Mouse (Mus musculus) hindbrain, embryonic 13.5 days (tissue): Measurements from ENCODE around the gene Gsap. TPM values are rescaled to one million over a fixed set of nuclear protein-coding genes. Genes with fewer than 3 reads are reported as not detected.
A peak's percentile ranks its signal among the peaks of the same experiment; 100 is the strongest.
"Not testable (repeated sequence)": the region's sequence is repeated elsewhere in the genome, so short reads cannot be mapped to it uniquely, and the experiment has no call there.

Experiments
- ATAC-seq: fragments of 200-750 bp; cut with Nextera tagmentation; 2 replicates; pipeline ENCODE4 v1.8.0; 2017; ENCODE audit warnings: moderate TSS enrichment; ENCODE audit not compliant: low FRiP score
- H3K27ac ChIP-seq: fragments of 300-500 bp; sonication (generic); 2 replicates; pipeline ENCODE4 v1.5.1; 2015; ENCODE audit warnings: inconsistent platforms, mild to moderate bottlenecking, moderate library complexity
- H3K27me3 ChIP-seq: fragments of 300-500 bp; sonication (generic); 2 replicates; pipeline ENCODE4 v1.6.1; 2015; ENCODE audit warnings: mild to moderate bottlenecking, inconsistent platforms
- H3K36me3 ChIP-seq: fragments of 300-500 bp; sonication (generic); 2 replicates; pipeline ENCODE4 v1.6.1; 2015; ENCODE audit warnings: mild to moderate bottlenecking, inconsistent platforms
- H3K4me1 ChIP-seq: fragments of 300-500 bp; sonication (generic); replicated peaks from 2 replicates; pipeline ENCODE4 v1.6.1; 2015; ENCODE audit warnings: inconsistent platforms
- H3K4me2 ChIP-seq: fragments of 300-500 bp; sonication (generic); 2 replicates; pipeline ENCODE4 v1.6.1; 2015; ENCODE audit warnings: inconsistent platforms, mild to moderate bottlenecking, moderate library complexity
- H3K4me3 ChIP-seq: fragments of 300-500 bp; sonication (generic); 2 replicates; pipeline ENCODE4 v1.5.1; 2015; ENCODE audit warnings: mild to moderate bottlenecking, inconsistent platforms
- H3K9ac ChIP-seq: fragments of 300-500 bp; sonication (generic); 2 replicates; pipeline ENCODE4 v1.6.1; 2015; ENCODE audit warnings: mild to moderate bottlenecking, inconsistent platforms
- H3K9me3 ChIP-seq: fragments of 300-500 bp; sonication (generic); 2 replicates; pipeline ENCODE4 v1.6.1; 2016; ENCODE audit warnings: inconsistent platforms
- WGBS: fragments of 180-500 bp; shearing (Covaris S2); methylation state at CpG from one replicate; pipeline ENCODE4 v1.1.7; 2015; 5-methylcytosine and 5-hydroxymethylcytosine counted together
- polyA plus RNA-seq: library from polyadenylated mRNA; unstranded; fragments of >200 nt; fragmentation: Nextera tagmentation; extraction: Ambion mirVana; gene quantifications from 2 replicates; pipeline ENCODE4 v1.2.1, GENCODE M21; 2015

Gene Gsap
- polyA plus RNA-seq, 1 experiment from 2014 or later = 9.9 TPM

DNA sequence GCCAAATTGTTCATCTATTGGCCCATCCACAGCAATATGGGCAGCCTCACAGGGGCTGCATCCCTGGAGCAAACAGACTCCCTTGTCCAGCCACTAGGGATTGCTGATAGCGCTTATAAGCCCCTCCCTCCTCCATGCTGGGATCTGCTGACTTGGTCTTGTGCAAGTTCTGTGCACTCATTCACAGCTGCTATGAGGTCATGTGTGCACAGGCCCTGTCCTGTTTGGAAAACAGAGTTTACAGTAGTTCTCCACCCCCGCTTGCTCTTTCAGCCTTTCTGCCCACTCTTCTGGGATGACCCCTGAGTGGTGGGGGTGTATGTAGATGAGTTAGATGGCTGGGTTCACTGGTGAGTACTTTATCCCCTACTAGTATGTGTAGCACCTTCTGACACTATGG lies 81.0 kb downstream of the Gsap start:
- Histone ChIP-seq H3K27ac (no peak overlapping the region), H3K9ac (no peak overlapping the region), H3K9me3 (no peaks in the 10 kb centered on the region), H3K4me2 (no peak overlapping the region), H3K4me1 (peaks cover 26% of the 10 kb centered on the region), H3K27me3 (no peaks in the 10 kb centered on the region), H3K36me3 (no peaks in the 10 kb centered on the region), H3K4me3 (no peak overlapping the region)
- WGBS = 78% methylated on average over 2 of the region's 2 CpGs
- ATAC-seq = no peak

DNA sequence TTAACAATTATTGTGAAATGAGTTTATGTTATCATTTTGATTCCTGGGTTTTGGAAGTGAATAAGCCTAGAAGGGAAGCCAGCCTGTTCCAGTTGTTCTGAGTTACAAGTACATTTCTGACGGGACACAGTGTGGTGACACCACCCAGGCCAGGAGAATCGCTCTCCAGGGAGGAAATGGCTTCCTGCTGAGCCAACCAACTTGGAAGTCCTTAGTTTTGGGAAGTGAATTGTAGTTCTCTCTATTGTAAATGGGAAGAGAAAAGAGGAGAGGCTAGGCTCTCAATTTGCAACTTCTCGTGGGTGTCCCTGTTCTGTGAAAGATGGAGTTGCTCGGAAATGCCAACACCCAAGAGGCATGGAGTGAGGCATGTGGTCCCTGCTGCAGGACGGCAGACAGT lies 83.4 kb downstream of the Gsap start:
- no peak overlapping the region for H3K27ac ChIP-seq
- ATAC-seq = no peak
- no peak overlapping the region for H3K4me2 ChIP-seq
- H3K9me3 ChIP-seq = no peaks in the 10 kb centered on the region
- H3K36me3 ChIP-seq = no peaks in the 10 kb centered on the region
- no peak overlapping the region for H3K9ac ChIP-seq
- WGBS = 76% methylated on average over 5 of the region's 5 CpGs
- H3K4me3 ChIP-seq = no peak overlapping the region
- no peaks in the 10 kb centered on the region for H3K27me3 ChIP-seq
- H3K4me1 ChIP-seq = peaks cover 20% of the 10 kb centered on the region

DNA sequence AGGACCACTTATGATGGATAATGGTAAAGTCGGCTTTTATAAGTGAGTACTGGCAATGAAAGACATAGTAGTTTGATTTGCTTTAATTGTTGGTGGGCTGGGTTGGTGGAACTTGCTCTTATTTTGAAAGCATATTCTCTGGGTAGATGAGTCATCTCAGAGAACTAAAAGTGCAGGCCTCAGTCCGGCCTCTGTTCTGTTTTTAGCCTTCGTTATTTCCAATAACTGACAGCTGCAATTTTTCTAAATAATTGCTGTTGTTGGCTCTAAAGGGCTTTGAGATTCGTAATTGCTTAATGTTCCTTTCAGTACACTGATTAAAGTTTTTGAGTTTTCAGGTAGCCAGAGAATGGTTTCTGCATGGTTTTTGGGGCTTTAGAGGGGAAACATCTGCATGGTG lies 84.7 kb downstream of the Gsap start:
- Histone ChIP-seq H3K36me3 (no peaks in the 10 kb centered on the region), H3K4me3 (no peak overlapping the region), H3K27ac (no peak overlapping the region), H3K9ac (no peak overlapping the region), H3K9me3 (no peaks in the 10 kb centered on the region), H3K4me1 (peaks cover 21% of the 10 kb centered on the region), H3K27me3 (no peaks in the 10 kb centered on the region), H3K4me2 (no peak overlapping the region)
- no peak for ATAC-seq
- 84% methylated on average over 4 of the region's 4 CpGs for WGBS

DNA sequence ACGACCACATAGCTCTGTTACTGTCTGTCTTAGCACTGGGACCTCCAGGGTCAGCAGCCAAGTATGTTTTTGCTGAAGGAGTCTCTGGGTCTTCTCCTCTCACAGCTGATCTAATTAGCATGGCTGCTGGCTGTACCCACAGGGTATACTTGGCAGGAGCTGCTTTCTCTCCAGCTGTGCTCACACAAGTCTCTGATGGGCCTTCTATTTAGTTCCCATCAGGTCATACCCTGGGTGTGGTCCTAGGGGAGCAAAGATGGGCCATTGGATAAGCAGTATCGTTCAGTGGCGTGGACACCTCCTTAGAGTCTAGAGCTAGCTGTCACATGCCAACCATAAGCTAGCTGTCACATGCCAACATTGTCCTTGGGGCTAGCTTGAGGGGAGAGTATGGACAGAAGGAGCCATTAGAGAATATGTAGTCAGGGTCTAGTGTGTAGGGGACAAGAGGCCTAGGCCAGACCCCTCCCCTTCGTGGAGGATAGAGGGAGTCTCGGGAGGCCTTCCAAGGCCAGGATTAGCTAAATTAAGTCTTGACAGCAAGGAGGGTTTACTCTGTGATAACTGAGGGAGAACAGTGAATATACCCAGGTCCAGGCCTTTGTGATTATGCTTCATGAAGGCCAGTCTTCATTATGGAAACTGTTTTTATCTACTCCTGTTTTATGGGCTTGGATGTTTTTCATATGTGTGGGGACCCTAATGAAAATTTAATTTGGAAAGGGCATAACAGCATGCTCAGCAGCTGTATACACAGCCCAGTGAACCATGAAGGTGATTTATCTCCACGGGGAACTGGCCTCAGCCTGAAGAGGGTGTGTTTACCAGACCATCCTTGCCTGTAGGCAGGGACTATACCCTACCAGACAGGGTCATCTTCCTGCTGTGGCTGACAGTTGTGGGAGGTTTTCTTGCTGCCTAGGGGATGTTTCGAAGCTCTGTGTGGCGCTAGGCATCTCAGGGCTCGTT lies 85.6 kb downstream of the Gsap start:
- Histone ChIP-seq H3K9ac (no peak overlapping the region), H3K27ac (no peak overlapping the region), H3K4me1 (peaks cover 21% of the 10 kb centered on the region), H3K27me3 (no peaks in the 10 kb centered on the region), H3K36me3 (no peaks in the 10 kb centered on the region), H3K9me3 (no peaks in the 10 kb centered on the region), H3K4me2 (no peak overlapping the region), H3K4me3 (no peak overlapping the region)
- ATAC-seq = peak; percentile 52; the same call in 1 of the 2 replicates
- WGBS = 50% methylated on average over 9 of the region's 9 CpGs

DNA sequence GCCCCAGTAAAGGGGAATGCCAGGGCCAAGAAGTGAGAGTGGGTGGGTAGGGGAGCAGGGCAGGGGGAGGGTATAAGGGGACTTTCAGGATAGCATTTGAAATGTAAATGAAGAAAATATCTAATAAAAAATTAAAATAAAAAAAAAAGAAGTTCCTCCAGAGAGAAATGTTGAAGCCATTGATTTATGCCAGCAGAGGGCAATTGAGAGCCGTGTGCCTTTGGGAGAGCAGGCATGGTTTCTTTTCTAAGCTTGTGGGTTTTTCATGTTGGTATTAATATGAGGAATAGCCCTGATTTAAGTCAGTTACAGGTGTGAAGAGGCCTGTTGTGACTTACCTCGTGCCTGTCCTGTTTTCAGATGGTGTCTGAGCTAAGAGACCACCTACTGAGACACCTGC lies 91.6 kb downstream of the Gsap start:
- not testable (repeated sequence) for H3K27ac ChIP-seq, H3K27me3 ChIP-seq, H3K4me2 ChIP-seq, ATAC-seq, H3K9me3 ChIP-seq, H3K4me3 ChIP-seq, H3K9ac ChIP-seq, H3K4me1 ChIP-seq, H3K36me3 ChIP-seq
- 42% methylated on average over 2 of the region's 2 CpGs for WGBS

DNA sequence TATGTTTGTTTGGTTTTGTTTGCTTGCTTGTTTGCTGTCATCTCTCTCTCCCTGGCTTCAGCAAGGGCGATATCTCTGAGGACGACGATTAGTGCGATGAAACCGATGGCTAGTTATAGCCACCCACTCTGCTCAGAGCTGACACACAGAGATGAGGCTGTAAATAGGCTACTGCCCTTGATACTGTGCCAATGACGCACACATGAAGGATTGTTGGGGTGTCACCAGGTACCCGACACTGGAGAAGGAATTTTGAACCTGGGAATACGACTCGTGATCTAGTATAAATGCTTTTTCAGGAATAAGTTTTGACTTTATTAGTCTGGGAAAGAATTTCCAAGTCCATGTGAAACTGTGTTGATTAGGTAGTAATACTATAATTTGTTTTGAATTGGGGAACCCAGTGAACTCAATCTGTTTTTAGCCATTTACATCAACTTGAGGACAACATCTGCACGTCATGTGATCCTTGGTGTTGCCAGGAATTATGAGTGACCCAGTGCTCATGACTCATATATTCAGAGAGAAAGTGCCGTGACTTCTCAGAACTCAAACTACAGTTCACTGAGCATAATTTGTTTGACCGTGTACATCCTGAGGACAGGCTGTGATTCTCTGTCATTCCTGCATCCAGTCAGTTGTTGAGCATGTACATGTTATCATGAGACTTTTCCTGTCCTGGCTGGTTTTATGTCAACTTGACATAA lies 97.5 kb downstream of the Gsap start:
- Histone ChIP-seq H3K4me3 (no peak overlapping the region), H3K9me3 (no peaks in the 10 kb centered on the region), H3K36me3 (no peaks in the 10 kb centered on the region), H3K4me2 (no peak overlapping the region), H3K27me3 (no peaks in the 10 kb centered on the region), H3K4me1 (no peaks in the 10 kb centered on the region), H3K9ac (no peak overlapping the region), H3K27ac (no peak overlapping the region)
- 95% methylated on average over 12 of the region's 12 CpGs for WGBS
- ATAC-seq = no peak

DNA sequence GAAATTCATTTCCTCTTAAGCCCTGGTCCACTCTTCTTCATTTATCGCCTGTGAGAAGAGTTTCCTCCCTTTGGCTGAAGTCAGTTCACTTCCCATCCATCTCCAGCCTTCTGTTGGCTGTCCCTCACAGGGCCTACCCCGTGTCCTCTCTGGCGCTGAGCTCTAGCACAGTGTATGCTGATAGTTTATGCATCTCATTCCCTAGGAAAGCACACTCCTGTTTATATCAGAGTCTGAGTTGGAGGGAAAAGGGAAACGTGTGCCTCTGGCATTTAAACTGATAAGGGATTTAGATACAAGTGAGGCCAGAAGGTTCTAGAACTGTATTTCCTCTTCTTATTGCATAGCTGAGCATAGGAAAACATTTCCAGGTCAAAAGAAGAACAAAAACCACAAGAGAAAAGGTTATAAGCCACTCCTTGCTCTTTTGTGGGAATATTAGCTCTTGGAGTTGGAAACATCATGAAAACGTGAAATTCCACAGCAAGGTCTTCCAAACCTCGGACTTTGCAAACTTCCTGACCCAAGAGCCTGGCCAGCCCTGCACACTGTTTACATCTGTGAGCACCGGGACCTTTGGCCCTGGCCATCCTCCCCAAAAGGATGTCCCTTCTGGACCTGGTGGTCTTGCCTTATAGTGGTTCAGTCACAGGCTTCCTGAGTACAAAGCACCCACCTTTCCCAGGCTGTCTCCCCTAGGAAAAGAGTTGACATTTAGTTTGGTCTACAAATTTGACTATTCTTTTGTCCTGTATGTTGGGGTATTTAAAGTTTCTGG lies 102.8 kb downstream of the Gsap start:
- no peak for ATAC-seq
- H3K36me3 ChIP-seq = no peaks in the 10 kb centered on the region
- H3K27ac ChIP-seq = no peak overlapping the region
- no peak overlapping the region for H3K9ac ChIP-seq
- no peak overlapping the region for H3K4me2 ChIP-seq
- H3K4me1 ChIP-seq = no peaks in the 10 kb centered on the region
- H3K27me3 ChIP-seq = no peaks in the 10 kb centered on the region
- H3K9me3 ChIP-seq = no peaks in the 10 kb centered on the region
- no peak overlapping the region for H3K4me3 ChIP-seq
- WGBS = 78% methylated on average over 7 of the region's 7 CpGs

DNA sequence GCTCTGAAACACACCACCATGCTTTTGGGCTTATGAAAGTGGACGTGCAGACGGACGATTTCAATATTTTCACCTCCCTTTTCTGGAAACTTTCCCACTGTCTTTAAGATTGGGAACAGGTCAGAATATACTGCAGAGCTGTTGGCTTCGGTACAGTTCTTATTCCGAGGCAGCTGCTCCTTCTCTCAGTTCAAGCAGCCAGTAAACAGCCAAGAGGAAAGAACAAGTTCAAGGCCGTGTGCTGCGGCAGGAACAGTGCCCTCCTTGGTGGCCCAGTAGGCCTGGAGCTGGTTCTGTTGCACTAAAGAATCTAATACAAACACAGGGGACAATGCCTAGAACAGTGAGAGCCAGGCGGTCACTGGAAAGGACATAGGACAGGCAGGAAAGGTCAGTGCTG lies 104.5 kb downstream of the Gsap start:
- H3K36me3 ChIP-seq = no peaks in the 10 kb centered on the region
- no peak overlapping the region for H3K4me3 ChIP-seq
- 92% methylated on average over 8 of the region's 8 CpGs for WGBS
- H3K9ac ChIP-seq = no peak overlapping the region
- no peaks in the 10 kb centered on the region for H3K27me3 ChIP-seq
- ATAC-seq = no peak
- no peaks in the 10 kb centered on the region for H3K4me1 ChIP-seq
- no peak overlapping the region for H3K27ac ChIP-seq
- H3K4me2 ChIP-seq = no peak overlapping the region
- H3K9me3 ChIP-seq = no peaks in the 10 kb centered on the region

DNA sequence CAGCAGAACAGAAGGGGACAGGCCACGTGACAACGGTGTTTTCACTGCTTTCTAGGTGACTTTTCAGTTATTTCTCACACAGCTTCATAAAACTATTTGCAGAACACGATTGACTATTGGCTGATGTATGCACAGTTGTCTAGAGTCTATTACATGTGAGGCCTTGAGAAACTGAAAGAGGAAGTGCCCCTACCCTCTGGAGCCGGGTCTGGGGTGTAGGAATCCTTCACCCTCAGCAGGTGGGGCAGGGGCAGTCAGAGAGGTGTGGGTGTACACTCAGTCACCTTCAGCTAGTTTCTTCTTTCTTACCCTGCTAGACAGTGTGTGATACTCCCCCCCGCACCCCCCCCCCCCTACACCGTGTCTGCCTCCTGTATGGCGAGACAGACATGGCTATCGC lies 109.6 kb downstream of the Gsap start:
- Histone ChIP-seq H3K4me1 (no peaks in the 10 kb centered on the region), H3K27me3 (no peaks in the 10 kb centered on the region), H3K4me2 (no peak overlapping the region), H3K9me3 (no peaks in the 10 kb centered on the region), H3K36me3 (no peaks in the 10 kb centered on the region), H3K9ac (no peak overlapping the region), H3K4me3 (no peak overlapping the region), H3K27ac (no peak overlapping the region)
- no peak for ATAC-seq
- WGBS = 82% methylated on average over 8 of the region's 8 CpGs

DNA sequence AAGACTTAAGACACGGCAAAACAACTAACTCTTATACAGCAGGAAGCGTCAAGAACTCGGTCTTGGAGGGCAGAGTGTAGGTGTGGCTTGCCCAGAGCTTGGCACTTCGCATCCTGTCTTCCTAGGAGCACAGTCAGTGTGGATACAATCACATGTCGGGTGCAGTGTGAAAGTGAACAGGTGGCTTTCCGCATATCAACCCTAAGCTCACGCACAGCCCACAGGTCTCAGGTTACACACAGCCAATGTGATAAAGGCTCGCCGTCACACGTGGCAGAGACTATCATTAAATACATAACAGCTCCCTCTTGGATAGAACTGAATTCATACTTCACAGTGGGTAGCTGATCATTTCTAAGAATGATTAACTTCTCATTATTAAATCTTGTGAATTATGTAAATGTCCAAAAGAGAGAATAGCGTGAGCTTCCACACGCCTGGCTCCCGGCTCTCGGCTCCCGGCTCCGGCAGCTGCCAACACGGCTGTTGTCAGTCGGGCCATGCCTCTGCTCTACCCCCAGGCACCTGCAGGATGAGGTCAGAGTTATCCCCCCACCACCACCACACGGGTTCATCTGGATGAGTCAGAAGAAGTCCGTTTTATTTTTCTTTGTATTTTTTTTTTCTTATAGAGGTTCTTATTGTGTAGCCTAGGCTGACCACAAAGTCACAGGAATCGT lies 113.2 kb downstream of the Gsap start:
- peak; percentile 54; the same call in 1 of the 2 replicates for ATAC-seq

DNA sequence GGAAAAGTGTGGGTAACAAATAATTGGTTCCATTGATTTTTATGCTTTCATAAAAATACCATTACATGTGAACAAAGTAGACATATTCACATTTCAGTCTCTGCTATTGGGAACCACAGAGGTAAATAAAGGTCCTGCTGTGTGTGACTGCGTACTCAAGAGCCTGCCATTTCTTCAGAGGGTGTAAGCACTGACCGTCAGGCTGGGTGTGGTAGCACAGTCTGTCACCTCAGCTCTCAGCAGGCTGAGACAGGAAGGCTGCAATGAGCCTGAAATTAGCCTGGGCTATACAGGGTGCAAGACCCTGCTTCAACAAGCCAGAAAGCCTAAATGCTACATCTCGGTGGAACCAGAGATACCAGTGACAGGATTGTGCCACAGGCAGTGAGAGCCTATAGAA lies 114.0 kb downstream of the Gsap start:
- no peaks in the 10 kb centered on the region for H3K4me1 ChIP-seq
- 93% methylated on average over 3 of the region's 3 CpGs for WGBS
- no peaks in the 10 kb centered on the region for H3K27me3 ChIP-seq
- H3K4me2 ChIP-seq = no peak overlapping the region
- no peak for ATAC-seq
- H3K36me3 ChIP-seq = no peaks in the 10 kb centered on the region
- H3K9ac ChIP-seq = no peak overlapping the region
- H3K9me3 ChIP-seq = no peaks in the 10 kb centered on the region
- H3K4me3 ChIP-seq = no peak overlapping the region
- H3K27ac ChIP-seq = no peak overlapping the region

More for the DNA sequence above, 113.2 kb downstream of the Gsap start:
- Histone ChIP-seq H3K27me3 (no peaks in the 10 kb centered on the region), H3K9ac (no peak overlapping the region), H3K4me3 (no peak overlapping the region), H3K9me3 (no peaks in the 10 kb centered on the region), H3K4me1 (no peaks in the 10 kb centered on the region), H3K27ac (no peak overlapping the region), H3K4me2 (no peak overlapping the region), H3K36me3 (no peaks in the 10 kb centered on the region)
- WGBS = 75% methylated on average over 21 of the region's 21 CpGs

DNA sequence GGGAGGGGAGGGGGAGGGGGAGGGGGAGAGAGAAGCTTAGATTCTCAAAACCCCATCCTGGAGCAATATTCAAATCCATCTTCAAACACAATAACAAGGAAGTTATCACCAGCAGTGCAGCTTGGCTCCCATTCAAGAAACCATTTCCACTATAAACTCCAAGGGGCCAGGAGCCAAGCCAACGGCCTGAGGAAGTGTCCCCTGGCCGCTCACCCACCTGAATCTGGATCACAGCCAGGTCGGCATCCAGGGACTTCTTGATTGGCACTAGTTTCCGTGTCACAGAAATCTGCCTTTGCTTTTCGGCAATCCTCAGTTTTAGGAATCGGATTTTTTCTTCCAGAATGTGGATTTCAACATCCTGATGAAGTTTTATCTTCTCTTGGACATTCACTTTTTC lies 115.0 kb downstream of the Gsap start:
- H3K9ac ChIP-seq = no peak overlapping the region

More for the DNA sequence above, 115.0 kb downstream of the Gsap start:
- Histone ChIP-seq H3K9me3 (no peaks in the 10 kb centered on the region), H3K4me1 (no peaks in the 10 kb centered on the region), H3K36me3 (no peaks in the 10 kb centered on the region), H3K27ac (no peak overlapping the region), H3K27me3 (no peaks in the 10 kb centered on the region), H3K4me3 (no peak overlapping the region), H3K4me2 (no peak overlapping the region)
- no peak for ATAC-seq
- 74% methylated on average over 6 of the region's 6 CpGs for WGBS
